Mouse (Mus musculus): Measurements from ENCODE around the gene Fam241b. TPM values are rescaled to one million over a fixed set of nuclear protein-coding genes. Genes with fewer than 3 reads are reported as not detected.

Fam241b gene
- polyA plus RNA-seq, 2 experiments: 5.0 to 8.5 TPM

DNA sequence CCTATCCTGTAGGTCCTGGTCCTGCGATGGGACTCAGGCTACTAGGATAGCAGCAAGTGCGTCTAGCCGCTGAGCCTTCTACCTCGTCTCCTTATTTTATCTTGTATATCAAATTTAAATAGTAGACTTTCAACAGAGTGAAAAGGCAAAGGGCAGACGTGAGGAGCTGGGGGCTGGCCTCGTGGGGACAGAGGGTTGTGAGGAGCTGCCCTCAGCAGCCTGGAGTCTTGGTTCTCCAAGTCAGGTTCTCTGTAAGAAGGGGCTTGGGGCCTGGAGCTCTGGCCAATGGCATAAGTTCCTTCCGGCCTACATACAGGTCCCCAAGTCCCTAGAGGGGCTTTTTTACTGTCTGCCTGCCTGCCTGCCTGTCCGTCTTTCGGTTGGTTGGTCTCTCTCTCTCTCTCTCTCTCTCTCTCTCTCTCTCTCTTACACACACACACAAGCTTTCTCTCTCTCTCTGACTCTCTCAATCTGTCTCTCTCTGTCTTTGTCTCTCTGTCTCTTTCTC is 30.3 kb upstream of the Fam241b start:
- Histone ChIP-seq H3K4me1 (ENCODE audit: control insufficient read depth, insufficient read depth, low read length) (no peaks in the 10 kb centered on the region), H3K36me3 (ENCODE audit: control insufficient read depth, insufficient read depth, low read length) (no peaks in the 10 kb centered on the region), H3K27me3 (ENCODE audit: control insufficient read depth, insufficient read depth, low read length) (no peaks in the 10 kb centered on the region), H3K4me3 (replicated peaks; ENCODE audit: low read length) (no peak overlapping the region), H3K4me2 (replicated peaks; ENCODE audit: low read depth, low read length, severe bottlenecking) (no peak overlapping the region), H3K27ac (replicated peaks; ENCODE audit: low read depth, low read length) (no peak overlapping the region), H3K9ac (ENCODE audit: low read depth, low read length, severe bottlenecking) (no peak overlapping the region), H3K9me3 (ENCODE audit: control insufficient read depth, low read length) (no peaks in the 10 kb centered on the region)
- ATAC-seq (ENCODE audit: low FRiP score, low read depth) (no peak), DNase-seq (ENCODE audit: low spot score) (no peak)
- TF ChIP-seq POLR2A (IDR thresholded peaks at IDR 0.05; ENCODE audit: borderline replicate concordance, extremely low read depth, insufficient read depth, insufficient read length): no peak
- WGBS: 33% methylated on average over 9 of the region's 9 CpGs

DNA sequence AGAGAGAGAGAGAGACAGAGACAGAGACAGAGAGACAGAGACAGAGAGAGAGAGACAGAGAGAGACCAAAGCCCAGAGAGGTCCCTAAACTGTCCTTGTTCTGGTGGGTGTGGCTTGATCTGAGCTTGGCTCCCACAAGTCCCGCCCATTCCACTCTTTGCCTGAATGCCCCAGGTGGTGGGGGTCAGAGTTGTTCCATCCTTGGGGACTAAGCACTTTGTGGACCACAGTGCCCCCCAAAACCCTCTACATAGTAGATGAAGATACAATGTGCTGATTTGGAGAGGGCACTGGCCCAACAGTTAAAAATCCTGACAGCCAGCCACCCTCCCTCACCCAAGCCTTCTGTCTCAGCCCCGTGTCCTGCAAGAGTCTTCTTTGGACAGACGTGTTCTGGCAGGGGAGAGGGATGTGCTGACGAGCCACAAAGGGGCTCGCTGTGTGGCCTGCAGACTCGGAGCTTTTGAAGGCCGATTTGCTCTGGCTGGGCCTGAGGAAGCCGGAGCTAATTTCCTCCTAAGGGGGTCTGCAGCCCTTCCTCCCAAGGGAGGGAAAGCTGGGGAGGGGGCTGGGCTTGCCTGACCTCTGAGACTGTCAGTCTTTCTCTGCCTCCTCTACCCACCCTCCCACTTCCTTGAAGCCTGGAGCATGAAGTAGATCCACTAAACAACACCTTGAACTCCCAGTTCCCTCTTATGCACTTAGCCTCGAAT is 29.3 kb upstream of the Fam241b start:
- Histone ChIP-seq H3K9me3 (ENCODE audit: control insufficient read depth, low read length) (no peaks in the 10 kb centered on the region), H3K4me3 (replicated peaks; ENCODE audit: low read length) (no peak overlapping the region), H3K4me2 (replicated peaks; ENCODE audit: low read depth, low read length, severe bottlenecking) (no peak overlapping the region), H3K4me1 (ENCODE audit: control insufficient read depth, insufficient read depth, low read length) (no peaks in the 10 kb centered on the region), H3K9ac (ENCODE audit: low read depth, low read length, severe bottlenecking) (no peak overlapping the region), H3K27me3 (ENCODE audit: control insufficient read depth, insufficient read depth, low read length) (no peaks in the 10 kb centered on the region), H3K36me3 (ENCODE audit: control insufficient read depth, insufficient read depth, low read length) (no peaks in the 10 kb centered on the region), H3K27ac (replicated peaks; ENCODE audit: low read depth, low read length) (no peak overlapping the region)
- TF ChIP-seq POLR2A (IDR thresholded peaks at IDR 0.05; ENCODE audit: borderline replicate concordance, extremely low read depth, insufficient read depth, insufficient read length): no peak
- 9% methylated on average over 9 of the region's 9 CpGs for WGBS
- DNase-seq (ENCODE audit: low spot score): no peak
- ATAC-seq (ENCODE audit: low FRiP score, low read depth): no peak

DNA sequence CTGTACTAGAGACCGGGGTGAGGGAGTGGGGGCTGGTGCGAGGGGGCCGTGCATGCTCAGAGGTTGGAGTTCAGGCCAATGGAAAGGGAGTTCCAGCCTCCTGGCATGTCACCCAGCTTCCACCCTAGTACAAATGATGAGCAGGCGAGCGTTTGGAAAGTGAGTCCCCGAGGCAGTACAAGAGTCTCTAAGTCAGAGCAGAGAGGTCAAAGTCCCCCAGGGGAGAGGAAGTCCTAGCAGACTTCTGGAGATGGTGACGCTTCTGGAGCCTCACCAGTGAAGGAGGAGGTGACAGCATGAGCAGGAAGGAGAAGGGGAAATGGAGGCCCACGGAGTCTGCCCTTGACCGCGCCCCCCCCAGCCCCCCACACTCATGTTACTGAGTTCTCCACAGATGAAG is 18.7 kb upstream of the Fam241b start:
- H3K9ac ChIP-seq (ENCODE audit: low read depth, low read length, severe bottlenecking): no peak overlapping the region
- no peaks in the 10 kb centered on the region for H3K27me3 ChIP-seq (ENCODE audit: control insufficient read depth, insufficient read depth, low read length)
- TF ChIP-seq POLR2A (IDR thresholded peaks at IDR 0.05; ENCODE audit: borderline replicate concordance, extremely low read depth, insufficient read depth, insufficient read length): no peak
- no peaks in the 10 kb centered on the region for H3K9me3 ChIP-seq (ENCODE audit: control insufficient read depth, low read length)
- no peak for ATAC-seq (ENCODE audit: low FRiP score, low read depth)
- no peaks in the 10 kb centered on the region for H3K4me1 ChIP-seq (ENCODE audit: control insufficient read depth, insufficient read depth, low read length)
- H3K27ac ChIP-seq (replicated peaks; ENCODE audit: low read depth, low read length): no peak overlapping the region
- no peak overlapping the region for H3K4me2 ChIP-seq (replicated peaks; ENCODE audit: low read depth, low read length, severe bottlenecking)
- no peaks in the 10 kb centered on the region for H3K36me3 ChIP-seq (ENCODE audit: control insufficient read depth, insufficient read depth, low read length)
- DNase-seq (ENCODE audit: low spot score): no peak
- no peak overlapping the region for H3K4me3 ChIP-seq (replicated peaks; ENCODE audit: low read length)
- WGBS: 69% methylated on average over 10 of the region's 10 CpGs

DNA sequence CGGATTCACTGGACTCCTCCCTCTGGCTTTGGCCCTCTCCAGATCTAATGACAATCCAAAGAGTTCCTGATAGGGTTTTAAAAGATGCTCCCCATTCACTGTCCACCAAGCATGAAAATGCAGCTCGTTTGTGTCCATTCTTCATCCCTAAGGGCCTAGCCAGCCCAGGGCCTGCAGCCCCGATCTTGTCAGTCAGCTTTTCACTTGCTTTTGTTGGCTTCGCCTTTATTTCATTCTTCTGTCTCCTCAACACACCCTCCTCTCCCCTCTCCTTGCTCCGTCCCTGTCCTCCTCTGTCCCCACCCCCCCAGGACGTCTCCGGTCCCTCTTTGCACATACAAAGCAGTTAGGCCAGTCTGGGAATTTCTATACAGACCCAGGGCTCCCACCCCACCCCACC is 6.2 kb upstream of the Fam241b start:
- no peaks in the 10 kb centered on the region for H3K4me1 ChIP-seq (ENCODE audit: control insufficient read depth, insufficient read depth, low read length)
- ATAC-seq (ENCODE audit: low FRiP score, low read depth): no peak
- H3K27me3 ChIP-seq (ENCODE audit: control insufficient read depth, insufficient read depth, low read length): no peaks in the 10 kb centered on the region
- TF ChIP-seq POLR2A (IDR thresholded peaks at IDR 0.05; ENCODE audit: borderline replicate concordance, extremely low read depth, insufficient read depth, insufficient read length): no peak
- DNase-seq (ENCODE audit: low spot score): no peak
- WGBS: 66% methylated on average over 7 of the region's 7 CpGs
- H3K4me2 ChIP-seq (replicated peaks; ENCODE audit: low read depth, low read length, severe bottlenecking): no peak overlapping the region
- no peak overlapping the region for H3K4me3 ChIP-seq (replicated peaks; ENCODE audit: low read length)
- H3K9ac ChIP-seq (ENCODE audit: low read depth, low read length, severe bottlenecking): no peak overlapping the region
- no peaks in the 10 kb centered on the region for H3K9me3 ChIP-seq (ENCODE audit: control insufficient read depth, low read length)
- H3K27ac ChIP-seq (replicated peaks; ENCODE audit: low read depth, low read length): no peak overlapping the region
- H3K36me3 ChIP-seq (ENCODE audit: control insufficient read depth, insufficient read depth, low read length): no peaks in the 10 kb centered on the region

DNA sequence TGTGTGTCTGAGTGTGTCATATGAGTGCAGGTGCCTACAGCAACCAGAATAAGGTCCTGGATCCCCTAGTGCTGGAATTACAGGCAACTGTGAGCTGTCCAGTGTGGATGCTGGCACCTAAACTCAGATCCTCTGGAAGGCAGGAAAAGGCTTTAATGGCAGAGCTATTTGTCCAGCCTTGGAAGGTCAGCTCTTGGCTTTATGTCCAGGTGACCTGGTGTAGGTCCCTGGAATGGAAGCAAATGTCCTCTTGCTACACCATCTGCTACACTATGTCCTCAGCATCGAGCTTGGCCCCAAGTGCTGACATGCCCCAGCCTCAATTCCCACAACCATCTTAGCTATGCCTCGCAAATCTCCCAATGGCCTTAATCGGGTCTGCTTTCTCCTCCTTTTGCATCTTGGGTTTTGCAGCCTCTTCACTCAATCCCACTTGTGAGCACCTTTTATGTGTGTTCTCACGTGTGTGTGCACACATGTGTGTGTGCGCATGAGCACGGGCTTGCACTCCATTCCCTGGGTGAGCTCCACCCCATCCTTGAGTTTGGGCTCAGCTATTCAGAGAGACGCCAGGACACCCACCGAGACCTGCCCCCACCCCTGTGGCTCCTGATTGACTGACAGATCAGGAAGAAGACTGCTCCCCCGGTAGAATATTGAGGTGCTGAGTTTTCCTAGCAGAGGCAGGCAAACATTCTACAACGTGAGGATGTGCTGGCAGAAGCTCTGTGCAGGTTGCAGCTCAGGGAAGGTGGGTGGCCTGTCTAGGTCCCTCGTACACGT is 3.9 kb upstream of the Fam241b start:
- no peak for TF ChIP-seq POLR2A (IDR thresholded peaks at IDR 0.05; ENCODE audit: borderline replicate concordance, extremely low read depth, insufficient read depth, insufficient read length)
- DNase-seq (ENCODE audit: low spot score) (no peak), ATAC-seq (ENCODE audit: low FRiP score, low read depth) (no peak)
- no peak overlapping the region for H3K9ac ChIP-seq (ENCODE audit: low read depth, low read length, severe bottlenecking)
- H3K4me2 ChIP-seq (replicated peaks; ENCODE audit: low read depth, low read length, severe bottlenecking): no peak overlapping the region
- no peaks in the 10 kb centered on the region for H3K4me1 ChIP-seq (ENCODE audit: control insufficient read depth, insufficient read depth, low read length)
- H3K4me3 ChIP-seq (replicated peaks; ENCODE audit: low read length): no peak overlapping the region
- H3K27me3 ChIP-seq (ENCODE audit: control insufficient read depth, insufficient read depth, low read length): no peaks in the 10 kb centered on the region
- no peak overlapping the region for H3K27ac ChIP-seq (replicated peaks; ENCODE audit: low read depth, low read length)
- no peaks in the 10 kb centered on the region for H3K9me3 ChIP-seq (ENCODE audit: control insufficient read depth, low read length)
- H3K36me3 ChIP-seq (ENCODE audit: control insufficient read depth, insufficient read depth, low read length): no peaks in the 10 kb centered on the region
- 59% methylated on average over 12 of the region's 12 CpGs for WGBS
